Mouse (Mus musculus) cerebellum, adult 8-10 months (tissue): Measurements from ENCODE around the gene B9d1.
A peak's percentile ranks its signal among the peaks of the same experiment; 100 is the strongest.

Experiments
- DNase-seq: peaks from one replicate; pipeline ENCODE4 v3.0.0; 2022

The B9d1 gene

GRCm38 (mm10) chr11:61489874-61490273 lies 15.1 kb upstream of the B9d1 start:
- DNase-seq, result no peak

GRCm38 (mm10) chr11:61490944-61491520 lies 13.9 kb upstream of the B9d1 start:
- DNase-seq, result no peak

- no peak for DNase-seq
Measured at GRCm38 (mm10) chr11:61492749-61493401, 12.1 kb upstream of the B9d1 start.

- peak; percentile 57 for DNase-seq
Measured at GRCm38 (mm10) chr11:61493525-61494128, 11.3 kb upstream of the B9d1 start.

- peak; percentile 93 for DNase-seq
Measured at GRCm38 (mm10) chr11:61494129-61494997, 10.6 kb upstream of the B9d1 start, which contains the start of gene Mapk7. Gene Mapk7, minus strand, starts transcription at chr11:61494406.

GRCm38 (mm10) chr11:61495528-61495927 lies 9.4 kb upstream of the B9d1 start:
- no peak for DNase-seq

- DNase-seq, result no peak
Measured at GRCm38 (mm10) chr11:61497490-61497889, 7.5 kb upstream of the B9d1 start.

GRCm38 (mm10) chr11:61498736-61499504 lies 6.0 kb upstream of the B9d1 start:
- DNase-seq, result no peak

- DNase-seq, result no peak
Measured at GRCm38 (mm10) chr11:61503933-61504332, 1.0 kb upstream of the B9d1 start.

GRCm38 (mm10) chr11:61514953-61515352 lies 10.0 kb downstream of the B9d1 start:
- DNase-seq, result no peak

GRCm38 (mm10) chr11:61517971-61518370 lies 13.0 kb downstream of the B9d1 start:
- DNase-seq, result no peak

- no peak for DNase-seq
Measured at GRCm38 (mm10) chr11:61518871-61519270, 13.9 kb downstream of the B9d1 start.

- DNase-seq, result no peak
Measured at GRCm38 (mm10) chr11:61519484-61520107, 14.7 kb downstream of the B9d1 start.

GRCm38 (mm10) chr11:61526872-61527271 lies 21.9 kb downstream of the B9d1 start:
- DNase-seq, result peak; percentile 89

- peak; percentile 77 for DNase-seq
Measured at GRCm38 (mm10) chr11:61529268-61529713, 24.3 kb downstream of the B9d1 start.

GRCm38 (mm10) chr11:61532820-61533219 lies 27.9 kb downstream of the B9d1 start:
- DNase-seq, result no peak

GRCm38 (mm10) chr11:61533571-61533970 lies 28.6 kb downstream of the B9d1 start:
- no peak for DNase-seq

GRCm38 (mm10) chr11:61535530-61535929 lies 30.6 kb downstream of the B9d1 start:
- DNase-seq, result no peak

- no peak for DNase-seq
Measured at GRCm38 (mm10) chr11:61536952-61537351, 32.0 kb downstream of the B9d1 start.

- DNase-seq, result no peak
Measured at GRCm38 (mm10) chr11:61537362-61537761, 32.4 kb downstream of the B9d1 start.

GRCm38 (mm10) chr11:61540642-61541041 lies 35.7 kb downstream of the B9d1 start:
- DNase-seq, result no peak

- no peak for DNase-seq
Measured at GRCm38 (mm10) chr11:61541106-61541505, 36.2 kb downstream of the B9d1 start.
